In genomic region chr11:116285770-116286191, GRCm38 (mm10) we compare ENCODE assay signal across 12 mouse cellular contexts. TPM values are rescaled to one million over a fixed set of nuclear protein-coding genes. Genes with fewer than 3 reads are reported as not detected.
DNase-seq lines count a peak whose midpoint lies in the region; ATAC-seq and TF ChIP-seq lines count a peak whose summit lies in the region.
"Had no signal": no experiment of that assay in that cellular context is flagged by ENCODE, and none has a peak within 500 bp of the region (broad histone marks: within the 10 kb centered on the region; RNA-seq: fewer than 3 reads in every experiment).

No protein-coding gene starts in this region.

- peaks cover 23% of the 10 kb centered on the region for H3K36me3 ChIP-seq in lung, embryonic 15.5 days
- peaks cover 16% of the 10 kb centered on the region; the same call in 1 of the 2 replicates for H3K36me3 ChIP-seq in stomach, embryonic 14.5 days (ENCODE audit: control insufficient read depth, insufficient read depth, low read length)

- intact Hi-C loops in gastrocnemius, postnatal 36 days (cut with DNase I): no loop called here

- H3K4me1 ChIP-seq in lung, embryonic 15.5 days: peaks cover 26% of the 10 kb centered on the region
- peaks cover 2% of the 10 kb centered on the region; the same call in 1 of the 2 replicates for H3K4me1 ChIP-seq in lung, adult 2 months (ENCODE audit: control insufficient read depth, insufficient read depth, low read length)
- 0 out of 2 replicates have a peak, but pooled peaks cover 10% of the 10 kb centered on the region for H3K4me1 ChIP-seq in stomach, embryonic 14.5 days (ENCODE audit: control insufficient read depth, insufficient read depth, low read length)

- peak overlapping the region; percentile 59; the same call in 1 of the 2 replicates for H3K27ac ChIP-seq in lung, embryonic 15.5 days
- H3K27ac ChIP-seq in stomach, embryonic 14.5 days (ENCODE audit: low read length): no peak overlapping the region; the same call in 1 of the 2 replicates

- no peak for TF ChIP-seq CTCF in lung, adult 2 months (IDR thresholded peaks at IDR 0.05; ENCODE audit: insufficient read depth, low read length)

- H3K4me3 ChIP-seq in lung, embryonic 15.5 days: no peak overlapping the region
- H3K4me3 ChIP-seq in lung, adult 2 months (replicated peaks; ENCODE audit: extremely low read depth, low read depth, low read length): no peak overlapping the region
- no peak overlapping the region for H3K4me3 ChIP-seq in stomach, embryonic 14.5 days (ENCODE audit: low read depth, low read length)

- WGBS in lung, embryonic 15.5 days: 30% methylated on average over 7 of the region's 7 CpGs
- 55% methylated on average over 7 of the region's 7 CpGs for WGBS in lung, adult 2 months
- WGBS in stomach, embryonic 14.5 days: 42% methylated on average over 7 of the region's 7 CpGs

- ATAC-seq in lung, embryonic 15.5 days (ENCODE audit: borderline replicate concordance, extremely low read depth, low FRiP score, low TSS enrichment): peak; percentile 86
- peak; percentile 34; the same call in 1 of the 2 replicates for ATAC-seq in stomach, embryonic 14.5 days (ENCODE audit: insufficient number of reproducible peaks, insufficient read depth, low FRiP score, low read depth)
- no peak for ATAC-seq in granulocyte monocyte progenitor cell, adult 5-6 weeks (replicated peaks; ENCODE audit: poor library complexity, severe bottlenecking)
- ATAC-seq: forebrain, embryonic 14.5 days; Patski had no signal

- TF ChIP-seq POLR2A in lung, adult 2 months (IDR thresholded peaks at IDR 0.05; ENCODE audit: borderline replicate concordance, extremely low read depth, low read depth, low read length): no peak

- peak; percentile 24 for DNase-seq in gastrocnemius, adult 18-20 months (ENCODE audit: low spot score)
- no peak for DNase-seq in gastrocnemius, postnatal 36 days
- no peak for DNase-seq in lung, adult 2 months
- DNase-seq in kidney, postnatal 4 days: peak; percentile 67 to 75
- no peak for DNase-seq in adrenal gland, adult 8-10 months
- DNase-seq: cerebellum, postnatal 36 days had no signal

- no peaks in the 10 kb centered on the region for H3K9me3 ChIP-seq in lung, embryonic 15.5 days
- H3K9me3 ChIP-seq in stomach, embryonic 14.5 days (ENCODE audit: control insufficient read depth, low read depth, low read length): no peaks in the 10 kb centered on the region

- no peak overlapping the region for H3K9ac ChIP-seq in lung, embryonic 15.5 days
- H3K9ac ChIP-seq in stomach, embryonic 14.5 days (replicated peaks; ENCODE audit: low read depth, low read length): no peak overlapping the region

- peaks cover 49% of the 10 kb centered on the region for H3K27me3 ChIP-seq in lung, embryonic 15.5 days
- H3K27me3 ChIP-seq in stomach, embryonic 14.5 days (ENCODE audit: control insufficient read depth, insufficient read depth, low read length): peaks cover 29% of the 10 kb centered on the region

- no peak overlapping the region for H3K4me2 ChIP-seq in lung, embryonic 15.5 days
- H3K4me2 ChIP-seq in stomach, embryonic 14.5 days (replicated peaks; ENCODE audit: low read depth, low read length): no peak overlapping the region

RNA-seq across cellular contexts. Expression of gene Galr2, which starts 5.0 kb away (rescaled TPM):
- total RNA-seq in gastrocnemius, adult 18-20 months (2021): under 1 TPM in 1 of 2 experiments, not detected in 1; 0.19 TPM
- under 1 TPM; 0.12 to 0.31 TPM for total RNA-seq in gastrocnemius, postnatal 36 days (2021)
- 0.07 and 0.24 TPM in 2 replicates for polyA plus RNA-seq in lung, embryonic 15.5 days (2015; fragmentation: Nextera tagmentation; extraction: Ambion mirVana)
- polyA plus RNA-seq in lung, adult 2 months (2012; rRNA removed): 0.10 and 0.18 TPM in 2 replicates
- 0.13 and 0.15 TPM in 2 replicates for polyA plus RNA-seq in stomach, embryonic 14.5 days (2014; fragmentation: Nextera tagmentation; extraction: Ambion mirVana)
- under 1 TPM in 3 of 4 experiments, not detected in 1; 0.12 to 0.28 (median 0.13) TPM for total RNA-seq in adrenal gland, adult 8-10 months (2022)
- total RNA-seq in granulocyte monocyte progenitor cell, adult 5-6 weeks (2014; fragmentation: Nextera tagmentation): not detected in 2 replicates
- total RNA-seq in granulocyte monocyte progenitor cell, adult 5-6 weeks (2017): 0.09 TPM in 1 of 2 replicates, not detected in the other
- total RNA-seq: liver, adult 2 months had no signal
- polyA plus RNA-seq: liver, adult 2 months had no signal

RNA-seq across cellular contexts. Expression of gene Srp68, which starts 11.8 kb away (rescaled TPM):
- 10 to 100 TPM; 82.5 to 88.8 TPM for total RNA-seq in gastrocnemius, adult 18-20 months (2021)
- 10 to 100 TPM; 72.1 to 83.1 TPM for total RNA-seq in gastrocnemius, postnatal 36 days (2021)
- 89.8 and 95.4 TPM in 2 replicates for polyA plus RNA-seq in lung, embryonic 15.5 days (2015; fragmentation: Nextera tagmentation; extraction: Ambion mirVana)
- polyA plus RNA-seq in lung, adult 2 months (2012; rRNA removed): 29.7 and 42.9 TPM in 2 replicates
- polyA plus RNA-seq in stomach, embryonic 14.5 days (2014; fragmentation: Nextera tagmentation; extraction: Ambion mirVana): 71.8 and 74.2 TPM in 2 replicates
- 10 to 100 TPM; 75.4 to 88.7 (median 83.0) TPM for total RNA-seq in adrenal gland, adult 8-10 months (2022)
- total RNA-seq in granulocyte monocyte progenitor cell, adult 5-6 weeks (2014; fragmentation: Nextera tagmentation): 104 and 123 TPM in 2 replicates
- total RNA-seq in granulocyte monocyte progenitor cell, adult 5-6 weeks (2017): 75.2 and 75.7 TPM in 2 replicates

RNA-seq across cellular contexts. Expression of gene Exoc7, which starts 21.3 kb away (rescaled TPM):
- 10 to 100 TPM; 69.0 to 86.7 TPM for total RNA-seq in gastrocnemius, adult 18-20 months (2021)
- 10 to 100 TPM; 85.9 to 94.8 TPM for total RNA-seq in gastrocnemius, postnatal 36 days (2021)
- 58.4 and 63.5 TPM in 2 replicates for polyA plus RNA-seq in lung, embryonic 15.5 days (2015; fragmentation: Nextera tagmentation; extraction: Ambion mirVana)
- polyA plus RNA-seq in lung, adult 2 months (2012; rRNA removed): 29.9 and 33.2 TPM in 2 replicates
- 67.3 and 72.7 TPM in 2 replicates for polyA plus RNA-seq in stomach, embryonic 14.5 days (2014; fragmentation: Nextera tagmentation; extraction: Ambion mirVana)
- 10 to 100 TPM; 61.0 to 83.9 (median 72.6) TPM for total RNA-seq in adrenal gland, adult 8-10 months (2022)
- 23.0 and 45.3 TPM in 2 replicates for total RNA-seq in granulocyte monocyte progenitor cell, adult 5-6 weeks (2014; fragmentation: Nextera tagmentation)
- 30.1 and 36.6 TPM in 2 replicates for total RNA-seq in granulocyte monocyte progenitor cell, adult 5-6 weeks (2017)

RNA-seq across cellular contexts. Expression of gene Evpl, which starts 47.9 kb away (rescaled TPM):
- under 1 TPM; 0.02 to 0.07 TPM for total RNA-seq in gastrocnemius, adult 18-20 months (2021)
- under 1 TPM; 0.05 to 0.07 TPM for total RNA-seq in gastrocnemius, postnatal 36 days (2021)
- polyA plus RNA-seq in lung, embryonic 15.5 days (2015; fragmentation: Nextera tagmentation; extraction: Ambion mirVana): 5.8 and 6.4 TPM in 2 replicates
- 3.6 and 16.8 TPM in 2 replicates for polyA plus RNA-seq in lung, adult 2 months (2012; rRNA removed)
- 5.0 and 6.0 TPM in 2 replicates for polyA plus RNA-seq in stomach, embryonic 14.5 days (2014; fragmentation: Nextera tagmentation; extraction: Ambion mirVana)
- 1 to 10 TPM; 1.0 to 2.4 (median 2.1) TPM for total RNA-seq in adrenal gland, adult 8-10 months (2022)
- 0.13 and 0.58 TPM in 2 replicates for total RNA-seq in granulocyte monocyte progenitor cell, adult 5-6 weeks (2014; fragmentation: Nextera tagmentation)
- 1.5 and 1.7 TPM in 2 replicates for total RNA-seq in granulocyte monocyte progenitor cell, adult 5-6 weeks (2017)

RNA-seq across cellular contexts. Expression of gene Foxj1, which starts 49.4 kb away (rescaled TPM):
- total RNA-seq in gastrocnemius, adult 18-20 months (2021): under 1 TPM in 1 of 2 experiments, not detected in 1; 0.14 TPM
- total RNA-seq in gastrocnemius, postnatal 36 days (2021): not detected
- 21.1 and 21.2 TPM in 2 replicates for polyA plus RNA-seq in lung, embryonic 15.5 days (2015; fragmentation: Nextera tagmentation; extraction: Ambion mirVana)
- 78.4 and 114 TPM in 2 replicates for polyA plus RNA-seq in lung, adult 2 months (2012; rRNA removed)
- polyA plus RNA-seq in stomach, embryonic 14.5 days (2014; fragmentation: Nextera tagmentation; extraction: Ambion mirVana): 0.17 and 0.34 TPM in 2 replicates
- under 1 TPM in 2 of 4 experiments, not detected in 2; 0.09 to 0.21 TPM for total RNA-seq in adrenal gland, adult 8-10 months (2022)
- not detected in 2 replicates for total RNA-seq in granulocyte monocyte progenitor cell, adult 5-6 weeks (2014; fragmentation: Nextera tagmentation)
- total RNA-seq in granulocyte monocyte progenitor cell, adult 5-6 weeks (2017): not detected in 2 replicates

Comparison
In these comparisons a context has a peak if more than half of its experiments do, and no peak if none do; other contexts are left out.
1. DNase-seq: peak in gastrocnemius, adult 18-20 months (single experiment) and kidney, postnatal 4 days (2 of 2); none in gastrocnemius, postnatal 36 days (0 of 2), lung, adult 2 months (single experiment) and adrenal gland, adult 8-10 months (single experiment).